Mouse (Mus musculus) stomach, postnatal 0 days (tissue): ENCODE data around the gene Wdr48.

ENCODE experiments used
- CTCF ChIP-seq: IDR thresholded peaks from 2 replicates; pipeline ENCODE4 v1.5.1; 2016; ENCODE audit warnings: antibody characterized with exemption, low read depth, mild to moderate bottlenecking, moderate library complexity
- EP300 ChIP-seq: optimal IDR thresholded peaks from 2 replicates; pipeline ENCODE3; 2016; ENCODE audit warnings: antibody characterized with exemption

- TF ChIP-seq CTCF (no peak), EP300 (no peak)
These were observed 64.2 kb downstream of the Wdr48 start for GRCm38 (mm10) chr9:119958835-119959234.
